Mouse (Mus musculus) cerebellum, adult 11-12 months (tissue): ENCODE measurements around the gene Gm21992.

Experiments
- DNase-seq: peaks from one replicate; pipeline ENCODE4 v3.0.0; 2022

Gene Gm21992

GRCm38 (mm10) chr19:4708765-4709164 lies 102.6 kb downstream of the Gm21992 start:
- DNase-seq, result no peak

GRCm38 (mm10) chr19:4701221-4701620 lies 110.2 kb downstream of the Gm21992 start:
- no peak for DNase-seq

GRCm38 (mm10) chr19:4700656-4701055 lies 110.8 kb downstream of the Gm21992 start:
- no peak for DNase-seq

GRCm38 (mm10) chr19:4699821-4700220 lies 111.6 kb downstream of the Gm21992 start:
- no peak for DNase-seq

- DNase-seq, result peak; percentile 63
Observed at GRCm38 (mm10) chr19:4698856-4699255, 112.6 kb downstream of the Gm21992 start.

- peak; percentile 93 for DNase-seq
Observed at GRCm38 (mm10) chr19:4698205-4698677, 113.2 kb downstream of the Gm21992 start, which contains the start of gene Gm960. TSS of gene Gm960 (minus strand) at chr19:4698668.

- peak; percentile 55 for DNase-seq
Observed at GRCm38 (mm10) chr19:4697721-4698120, 113.7 kb downstream of the Gm21992 start.

- no peak for DNase-seq
Observed at GRCm38 (mm10) chr19:4697121-4697520, 114.3 kb downstream of the Gm21992 start.

- DNase-seq, result no peak
Observed at GRCm38 (mm10) chr19:4694346-4694745, 117.1 kb downstream of the Gm21992 start.
